Mouse (Mus musculus) NIH3T3 (cell line): ENCODE results near the gene Tdp1.

Source experiments
- DNase-seq: peaks from one replicate; pipeline ENCODE4 v3.0.0-alpha.2; 2012; ENCODE audit warnings: low read depth

The Tdp1 gene

DNA sequence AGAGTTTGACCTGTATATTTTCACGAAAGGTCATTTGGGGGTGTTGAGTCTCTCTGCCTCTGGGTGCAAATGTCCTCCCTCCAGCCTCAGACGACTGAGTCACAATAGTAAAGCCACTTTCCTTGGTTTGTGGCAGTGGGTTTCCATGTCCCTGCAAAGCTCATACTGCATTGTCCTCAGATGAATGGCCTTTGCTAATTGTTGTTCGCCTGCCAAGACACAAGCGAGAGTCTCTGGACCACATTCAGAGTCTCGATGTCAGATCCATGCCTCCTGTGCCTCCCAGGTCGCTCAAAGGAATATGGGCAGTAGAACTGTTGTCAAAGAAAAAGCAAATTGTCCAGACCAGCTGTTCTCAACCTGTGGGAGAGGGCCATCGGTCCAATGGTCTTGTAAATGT, 116.1 kb downstream of the Tdp1 start:
- DNase-seq = no peak

DNA sequence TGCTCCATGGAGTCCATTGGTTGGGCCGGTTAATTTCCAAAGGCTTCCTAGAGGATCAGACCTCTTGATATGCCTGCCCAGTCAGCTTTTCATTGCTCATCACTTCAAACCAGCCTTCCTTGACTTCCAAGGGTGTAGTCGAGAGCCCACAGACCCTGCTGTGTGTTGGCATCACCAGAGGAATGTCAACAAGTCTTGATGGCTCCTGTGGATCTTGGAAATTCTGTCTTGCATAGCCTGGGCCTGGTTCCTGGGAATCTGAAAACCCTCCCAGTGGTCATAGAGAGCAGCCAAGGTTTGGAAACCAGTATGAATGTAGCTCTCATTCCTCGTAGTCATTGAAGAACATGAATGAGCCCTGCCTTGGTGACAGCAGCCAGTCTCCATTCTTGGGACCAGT, 116.9 kb downstream of the Tdp1 start:
- no peak for DNase-seq

DNA sequence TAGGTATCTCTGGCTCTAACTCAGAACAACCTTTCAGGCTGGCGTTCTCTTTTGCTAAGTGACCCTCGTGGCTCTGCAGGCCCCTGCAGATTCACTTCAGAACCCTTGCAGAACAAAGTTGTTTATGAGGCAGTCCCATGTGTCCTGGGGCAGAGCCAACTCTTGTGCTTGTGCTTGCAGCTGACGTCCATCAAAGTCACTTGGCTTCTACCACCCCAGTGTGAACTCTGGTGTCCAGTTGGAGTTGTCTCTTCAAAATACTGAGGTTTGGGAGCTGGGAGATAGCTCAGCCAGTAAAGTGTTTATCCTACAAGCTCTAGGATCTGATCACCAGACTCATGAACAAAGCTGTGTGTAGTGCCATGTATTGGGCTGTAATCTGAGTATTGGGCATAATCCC, 117.6 kb downstream of the Tdp1 start:
- no peak for DNase-seq

DNA sequence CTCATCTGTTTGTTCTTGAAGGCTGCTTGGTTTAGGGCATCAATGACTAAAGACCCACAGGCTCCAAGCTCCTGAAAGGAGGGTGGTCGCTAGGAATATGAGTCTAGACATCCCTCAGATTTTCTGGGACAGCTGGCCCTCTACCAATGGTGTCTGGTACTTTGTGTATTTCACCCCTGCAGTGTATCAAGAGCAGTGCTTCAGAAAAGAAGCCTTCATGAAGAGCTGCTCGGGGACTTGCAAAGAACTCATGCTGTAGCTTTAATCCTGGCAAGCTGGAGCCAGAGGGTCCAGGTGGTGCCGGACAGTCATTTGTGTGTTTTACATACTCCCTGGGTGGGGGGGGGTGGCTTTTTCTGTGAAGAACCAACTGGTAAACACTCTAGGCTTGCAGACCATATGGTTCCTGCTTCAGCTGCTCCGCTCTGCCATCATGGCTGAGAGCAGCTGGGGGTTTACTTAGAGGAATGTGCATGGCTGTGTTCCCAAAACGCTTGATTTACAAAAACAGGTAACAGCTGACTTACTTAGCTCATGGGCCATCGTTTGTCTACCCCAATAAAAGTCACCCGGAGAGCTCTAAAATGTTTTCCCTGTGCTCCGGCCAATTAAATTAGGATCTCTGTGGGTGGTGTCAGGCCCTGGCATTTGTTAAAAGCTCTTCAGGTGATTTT, 118.7 kb downstream of the Tdp1 start:
- DNase-seq = no peak
